Mouse (Mus musculus): ENCODE data around the gene Cntnap5c. TPM values are rescaled to one million over a fixed set of nuclear protein-coding genes. Genes with fewer than 3 reads are reported as not detected.
A peak's percentile ranks its signal among the peaks of the same experiment; 100 is the strongest.

Gene Cntnap5c
- polyA plus RNA-seq, 1 experiment from 2014 or later = 3.5 TPM

- no peak overlapping the region for H3K9ac ChIP-seq (ENCODE audit: low read depth, low read length)
- no peaks in the 10 kb centered on the region for H3K36me3 ChIP-seq (ENCODE audit: control insufficient read depth, insufficient read depth, low read length)
- no peaks in the 10 kb centered on the region for H3K27me3 ChIP-seq (ENCODE audit: control insufficient read depth, insufficient read depth, low read depth, low read length)
- H3K4me3 ChIP-seq (ENCODE audit: low read depth, low read length) = no peak overlapping the region
- no peaks in the 10 kb centered on the region for H3K4me1 ChIP-seq (ENCODE audit: control insufficient read depth, insufficient read depth, low read length)
- H3K27ac ChIP-seq (ENCODE audit: low read length) = no peak overlapping the region
- H3K4me2 ChIP-seq (ENCODE audit: low read length) = no peak overlapping the region
- no peaks in the 10 kb centered on the region for H3K9me3 ChIP-seq (replicated peaks; ENCODE audit: control insufficient read depth, low read length, poor library complexity, severe bottlenecking)
- no peak for ATAC-seq
Measured at GRCm38 (mm10) chr17:58407769-58408168, 638.4 kb downstream of the Cntnap5c start.

GRCm38 (mm10) chr17:58408756-58409155 is 639.4 kb downstream of the Cntnap5c start:
- Histone ChIP-seq H3K9me3 (replicated peaks; ENCODE audit: control insufficient read depth, low read length, poor library complexity, severe bottlenecking) (no peaks in the 10 kb centered on the region), H3K4me3 (ENCODE audit: low read depth, low read length) (no peak overlapping the region), H3K9ac (ENCODE audit: low read depth, low read length) (no peak overlapping the region), H3K4me2 (ENCODE audit: low read length) (no peak overlapping the region), H3K27ac (ENCODE audit: low read length) (no peak overlapping the region), H3K27me3 (ENCODE audit: control insufficient read depth, insufficient read depth, low read depth, low read length) (no peaks in the 10 kb centered on the region), H3K36me3 (ENCODE audit: control insufficient read depth, insufficient read depth, low read length) (no peaks in the 10 kb centered on the region), H3K4me1 (ENCODE audit: control insufficient read depth, insufficient read depth, low read length) (no peaks in the 10 kb centered on the region)
- 91% methylated on average over 1 of the region's 1 CpGs for WGBS
- ATAC-seq = no peak

GRCm38 (mm10) chr17:58437443-58437842 is 668.1 kb downstream of the Cntnap5c start:
- Histone ChIP-seq H3K9me3 (replicated peaks; ENCODE audit: control insufficient read depth, low read length, poor library complexity, severe bottlenecking) (no peaks in the 10 kb centered on the region), H3K9ac (ENCODE audit: low read depth, low read length) (no peak overlapping the region), H3K27me3 (ENCODE audit: control insufficient read depth, insufficient read depth, low read depth, low read length) (no peaks in the 10 kb centered on the region), H3K27ac (ENCODE audit: low read length) (no peak overlapping the region), H3K4me2 (ENCODE audit: low read length) (no peak overlapping the region), H3K36me3 (ENCODE audit: control insufficient read depth, insufficient read depth, low read length) (no peaks in the 10 kb centered on the region), H3K4me3 (ENCODE audit: low read depth, low read length) (no peak overlapping the region), H3K4me1 (ENCODE audit: control insufficient read depth, insufficient read depth, low read length) (no peaks in the 10 kb centered on the region)
- peak; percentile 91 for ATAC-seq

Other genes with a start within 250 kb of the Cntnap5c start
- gene Vmn2r120, start 224.1 kb upstream of the Cntnap5c start, polyA plus RNA-seq (2015; fragmentation: Nextera tagmentation; extraction: Ambion mirVana) = 0.01 TPM in 1 of 2 replicates, not detected in the other
- not detected in 2 replicates for gene Gm21834, start 27.4 kb upstream of the Cntnap5c start, polyA plus RNA-seq (2015; fragmentation: Nextera tagmentation; extraction: Ambion mirVana)